Mouse (Mus musculus): ENCODE measurements at regions not wholly inside any gene's neighbourhood (a gene's known extent, or its start where the extent isn't known, plus 50 kb on each side); places are given as distances from the start of the nearest gene placed in this dataset.
A peak's percentile ranks its signal among the peaks of the same experiment; 100 is the strongest.
"Not testable (repeated sequence)": the region's sequence is repeated elsewhere in the genome, so short reads cannot be mapped to it uniquely, and the experiment has no call there.

GRCm38 (mm10) chr1:189513358-189513757 is 111.3 kb upstream of the Kcnk2 start:
- intact Hi-C loops (cut with DNase I), result no loop called here
- no peak overlapping the region for H3K4me3 ChIP-seq
- H3K27ac ChIP-seq, result no peak overlapping the region
- no peak for TF ChIP-seq CTCF (IDR thresholded peaks at IDR 0.05)
- no peak for DNase-seq (ENCODE audit: extremely low spot score in 1 of 2, low spot score in 2 of 2)

DNA sequence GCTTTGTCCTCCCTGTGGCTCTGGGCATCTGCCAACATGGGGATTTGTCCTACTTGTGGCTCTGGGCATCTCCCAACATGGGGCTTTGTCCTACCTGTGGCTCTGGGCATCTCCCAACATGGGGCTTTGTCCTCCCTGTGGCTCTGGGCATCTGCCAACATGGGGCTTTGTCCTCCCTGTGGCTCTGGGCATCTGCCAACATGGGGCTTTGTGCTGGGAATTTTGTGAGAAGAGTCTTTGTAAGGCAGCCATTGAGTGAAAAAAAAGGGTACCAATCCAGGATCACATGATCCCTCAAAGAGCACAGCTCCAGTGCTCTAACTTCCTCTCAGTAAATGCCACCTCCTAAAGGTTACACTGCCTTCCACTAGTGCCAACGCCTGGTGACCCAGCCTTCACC is 105.2 kb upstream of the Kcnk2 start:
- H3K4me3 ChIP-seq; H3K27ac ChIP-seq; DNase-seq (ENCODE audit: extremely low spot score in 1 of 2, low spot score in 2 of 2); intact Hi-C loops (cut with DNase I): not testable (repeated sequence)

DNA sequence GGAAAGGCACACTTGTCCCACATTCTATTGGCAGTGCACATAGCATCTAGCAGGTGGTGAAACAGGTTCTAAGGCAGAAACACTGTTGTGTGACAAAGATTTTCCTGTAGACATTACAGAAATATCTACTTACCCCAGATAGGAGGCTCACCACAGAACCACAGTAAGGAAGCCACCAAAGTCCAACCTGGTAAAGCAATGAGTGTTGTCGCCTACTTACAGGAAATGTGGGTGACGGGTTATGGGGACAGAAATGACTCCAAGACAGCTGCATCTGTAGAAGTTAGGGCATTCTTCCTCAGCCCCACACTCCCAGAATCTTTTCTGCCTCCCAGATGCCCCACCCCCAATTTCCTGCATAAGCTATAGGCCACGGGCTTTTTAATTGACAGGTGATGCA is 97.6 kb upstream of the Kcnk2 start:
- TF ChIP-seq CTCF (IDR thresholded peaks at IDR 0.05), result no peak
- DNase-seq (ENCODE audit: extremely low spot score in 1 of 2, low spot score in 2 of 2), result no peak
- intact Hi-C loops (cut with DNase I), result no loop called here
- H3K4me3 ChIP-seq, result no peak overlapping the region
- H3K27ac ChIP-seq, result no peak overlapping the region

DNA sequence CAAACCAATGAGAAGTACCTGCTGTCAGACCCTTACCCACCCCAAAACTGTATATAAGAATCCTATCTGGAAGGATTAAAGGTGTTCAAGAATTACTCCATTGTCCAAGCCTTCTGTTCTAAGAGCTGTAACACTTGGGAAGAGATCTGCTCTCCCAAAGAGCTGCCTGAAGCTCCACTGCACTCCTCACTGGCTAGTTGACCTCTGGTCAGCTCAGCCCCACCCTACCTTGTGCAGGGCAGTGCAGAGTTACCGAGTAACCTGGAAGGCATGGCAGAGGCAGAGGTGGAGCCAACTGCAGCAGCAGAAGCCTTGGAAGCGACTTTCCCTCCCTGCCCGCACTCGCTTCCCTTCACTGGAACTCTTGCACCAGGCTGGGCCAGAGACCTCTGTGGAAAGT is 97.1 kb upstream of the Kcnk2 start:
- no peak overlapping the region for H3K27ac ChIP-seq
- no peak for TF ChIP-seq CTCF (IDR thresholded peaks at IDR 0.05)
- no peak overlapping the region for H3K4me3 ChIP-seq
- intact Hi-C loops (cut with DNase I), result no loop called here
- DNase-seq (ENCODE audit: extremely low spot score in 1 of 2, low spot score in 2 of 2), result no peak

DNA sequence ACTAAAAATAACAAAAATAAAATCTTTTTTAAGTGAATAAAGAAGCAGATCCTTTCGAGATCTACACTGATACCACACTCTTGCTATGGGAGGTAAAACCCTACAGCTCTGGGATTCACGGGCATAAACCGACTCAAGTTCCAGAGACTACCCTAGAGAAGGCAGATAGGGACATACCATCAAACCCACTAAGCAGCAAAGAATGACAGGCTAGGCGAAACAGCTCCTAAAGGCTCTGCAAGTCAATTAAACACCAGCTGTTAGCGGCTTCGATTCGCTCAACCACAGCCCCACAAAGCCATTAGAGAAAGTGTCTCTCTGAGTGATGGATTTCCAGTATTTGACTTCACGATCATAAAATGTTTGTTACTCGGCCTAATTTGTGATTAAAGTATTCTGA is 95.0 kb upstream of the Kcnk2 start:
- Histone ChIP-seq H3K4me3 (no peak overlapping the region), H3K27ac (no peak overlapping the region)
- no peak for TF ChIP-seq CTCF (IDR thresholded peaks at IDR 0.05)
- intact Hi-C loops (cut with DNase I), result no loop called here
- no peak for DNase-seq (ENCODE audit: extremely low spot score in 1 of 2, low spot score in 2 of 2)

- intact Hi-C loops (cut with DNase I), result no loop called here
- TF ChIP-seq CTCF (IDR thresholded peaks at IDR 0.05), result no peak
- no peak overlapping the region for H3K4me3 ChIP-seq
- peak overlapping the region; percentile 2; the same call in 1 of the 2 replicates for H3K27ac ChIP-seq
- DNase-seq (ENCODE audit: extremely low spot score in 1 of 2, low spot score in 2 of 2), result peak in 1 of 2 experiments; percentile 23
Measured at GRCm38 (mm10) chr1:189495386-189496150, 93.5 kb upstream of the Kcnk2 start.

- no peak for DNase-seq (ENCODE audit: extremely low spot score in 1 of 2, low spot score in 2 of 2)
- no peak overlapping the region for H3K4me3 ChIP-seq
- no peak for TF ChIP-seq CTCF (IDR thresholded peaks at IDR 0.05)
- H3K27ac ChIP-seq, result no peak overlapping the region
- intact Hi-C loops (cut with DNase I), result no loop called here
Measured at GRCm38 (mm10) chr1:189494896-189495295, 92.8 kb upstream of the Kcnk2 start.

- H3K27ac ChIP-seq, result no peak overlapping the region
- intact Hi-C loops (cut with DNase I), result no loop called here
- DNase-seq (ENCODE audit: extremely low spot score in 1 of 2, low spot score in 2 of 2), result no peak
- no peak for TF ChIP-seq CTCF (IDR thresholded peaks at IDR 0.05)
- H3K4me3 ChIP-seq, result no peak overlapping the region
Measured at GRCm38 (mm10) chr1:189485336-189485735, 83.3 kb upstream of the Kcnk2 start.

DNA sequence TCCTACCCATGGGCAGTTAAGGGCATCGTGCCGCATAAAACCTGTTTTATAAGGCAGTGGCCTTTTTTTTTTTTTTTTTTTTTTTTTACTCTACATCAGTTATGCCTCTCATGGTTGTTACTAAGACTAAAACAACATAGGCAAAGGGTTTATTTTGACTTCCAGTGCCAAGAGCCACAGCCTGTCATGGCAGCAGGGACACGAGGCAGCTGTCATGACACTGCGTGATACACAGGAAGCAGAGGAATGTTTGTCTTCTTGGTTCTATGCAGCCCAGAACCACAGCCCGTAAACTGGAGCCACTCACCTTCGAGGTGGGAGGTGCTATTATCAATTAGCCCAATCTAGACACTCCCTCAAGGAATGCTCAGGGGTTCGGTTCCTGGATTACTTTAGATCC is 81.3 kb upstream of the Kcnk2 start:
- Histone ChIP-seq H3K27ac (no peak overlapping the region), H3K4me3 (no peak overlapping the region)
- intact Hi-C loops (cut with DNase I), result no loop called here
- DNase-seq (ENCODE audit: extremely low spot score in 1 of 2, low spot score in 2 of 2), result no peak
- TF ChIP-seq CTCF (IDR thresholded peaks at IDR 0.05), result no peak

DNA sequence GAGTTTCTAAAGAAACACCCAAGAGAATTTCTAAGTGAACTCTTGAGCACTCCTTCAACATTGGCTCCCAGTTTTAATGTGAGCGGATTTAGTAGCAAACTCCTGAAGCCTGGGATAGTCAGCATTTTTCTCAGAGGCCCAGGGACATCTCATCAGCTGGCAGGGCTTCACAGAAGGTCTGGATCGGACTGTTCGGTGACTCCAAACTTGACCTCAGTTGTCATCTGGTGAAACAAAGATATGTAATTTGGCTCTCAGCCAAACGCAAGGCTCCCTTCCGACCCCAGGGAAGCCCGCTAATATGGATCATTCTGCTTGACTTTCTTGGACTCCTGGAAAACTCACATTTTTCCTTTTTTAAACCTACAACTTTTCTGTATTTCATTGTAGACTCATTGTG is 76.0 kb upstream of the Kcnk2 start:
- TF ChIP-seq CTCF (IDR thresholded peaks at IDR 0.05), result no peak
- no peak overlapping the region for H3K27ac ChIP-seq
- H3K4me3 ChIP-seq, result no peak overlapping the region
- intact Hi-C loops (cut with DNase I), result no loop called here
- no peak for DNase-seq (ENCODE audit: extremely low spot score in 1 of 2, low spot score in 2 of 2)

DNA sequence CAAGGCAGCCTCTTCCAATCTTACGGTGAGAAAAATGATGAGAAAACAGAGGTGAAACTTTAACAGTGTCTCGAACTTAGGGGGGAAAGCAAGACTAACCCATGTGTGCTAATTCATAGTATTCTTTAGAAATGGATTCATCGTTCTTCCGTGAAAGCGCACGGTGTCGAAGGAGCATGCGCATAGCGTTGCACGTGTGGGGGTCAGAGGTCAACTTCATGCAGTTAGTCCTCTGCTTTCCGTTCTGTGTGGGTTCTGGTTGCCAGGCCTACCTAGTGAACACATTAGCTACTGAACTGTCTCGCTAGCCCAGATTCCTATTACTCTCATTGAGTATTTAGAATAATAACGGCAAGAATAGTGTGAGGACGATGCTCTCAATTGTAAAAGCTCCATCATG is 74.7 kb upstream of the Kcnk2 start:
- H3K4me3 ChIP-seq, result no peak overlapping the region
- intact Hi-C loops (cut with DNase I), result no loop called here
- no peak for TF ChIP-seq CTCF (IDR thresholded peaks at IDR 0.05)
- H3K27ac ChIP-seq, result no peak overlapping the region
- no peak for DNase-seq (ENCODE audit: extremely low spot score in 1 of 2, low spot score in 2 of 2)

GRCm38 (mm10) chr1:189473071-189473470 is 71.0 kb upstream of the Kcnk2 start:
- Histone ChIP-seq H3K27ac (no peak overlapping the region), H3K4me3 (no peak overlapping the region)
- DNase-seq (ENCODE audit: extremely low spot score in 1 of 2, low spot score in 2 of 2), result no peak
- no peak for TF ChIP-seq CTCF (IDR thresholded peaks at IDR 0.05)
- intact Hi-C loops (cut with DNase I), result no loop called here

DNA sequence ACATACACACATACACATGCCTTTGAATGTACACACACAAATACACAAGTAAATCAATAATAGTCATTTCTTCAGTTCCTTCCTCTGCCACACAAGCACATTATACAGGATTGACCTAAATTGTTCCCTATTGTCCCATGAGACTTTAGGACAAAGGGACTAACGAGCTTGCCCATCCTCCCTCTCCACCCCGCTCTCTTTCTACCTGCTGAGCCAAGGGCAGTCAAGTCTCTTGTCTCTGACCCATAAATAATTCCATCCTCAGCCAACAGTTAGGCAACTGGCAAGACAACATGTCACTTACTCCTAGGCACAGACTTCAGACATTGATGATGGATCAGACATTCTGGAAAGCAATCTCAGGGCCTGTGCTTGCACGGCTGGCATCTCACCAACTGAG is 56.3 kb upstream of the Kcnk2 start:
- Histone ChIP-seq H3K4me3 (no peak overlapping the region), H3K27ac (no peak overlapping the region)
- no peak for TF ChIP-seq CTCF (IDR thresholded peaks at IDR 0.05)
- no peak for DNase-seq (ENCODE audit: extremely low spot score in 1 of 2, low spot score in 2 of 2)
- intact Hi-C loops (cut with DNase I), result no loop called here

Measured in left cerebral cortex, adult 2 months (tissue).